Comparison of ENCODE assay signal across 11 mouse cellular contexts in genomic region chr16:34029790-34030189, GRCm38 (mm10).
A peak's percentile ranks its signal among the peaks of the same experiment; 100 is the strongest.
DNase-seq lines count a peak whose midpoint lies in the region; ATAC-seq lines count a peak whose summit lies in the region.
"Had no signal": no experiment of that assay in that cellular context is flagged by ENCODE, and none has a peak within 500 bp of the region (broad histone marks: within the 10 kb centered on the region; RNA-seq: fewer than 3 reads in every experiment).

No protein-coding gene starts in this region.

- peak; percentile 94 for DNase-seq in kidney, adult 11 months
- peak; percentile 54 to 62 for DNase-seq in heart, postnatal 10 days
- DNase-seq in kidney, postnatal 25 days, result peak; percentile 82 to 93
- DNase-seq in lung, postnatal 36 days, result peak; percentile 77
- DNase-seq in urinary bladder, adult 18-20 months (ENCODE audit: low spot score in 2 of 2), result no peak
- no peak for DNase-seq in layer of hippocampus, adult 9-11 months
- DNase-seq in right cerebral cortex, postnatal 10 days (ENCODE audit: low spot score in 2 of 2), result no peak

- no peaks in the 10 kb centered on the region for H3K9me3 ChIP-seq in kidney, embryonic 14.5 days (ENCODE audit: control insufficient read depth, low read length)
- H3K9me3 ChIP-seq: hindbrain, embryonic 12.5 days had no signal

- H3K9ac ChIP-seq in kidney, embryonic 14.5 days (ENCODE audit: low read depth, low read length), result no peak overlapping the region
- H3K9ac ChIP-seq: hindbrain, embryonic 12.5 days had no signal

- no peak overlapping the region for H3K4me3 ChIP-seq in kidney, embryonic 14.5 days (ENCODE audit: low read length)
- H3K4me3 ChIP-seq: hindbrain, embryonic 12.5 days had no signal

- no peak for ATAC-seq in kidney, embryonic 14.5 days (ENCODE audit: low FRiP score, low TSS enrichment)
- ATAC-seq: forebrain, embryonic 14.5 days; midbrain, embryonic 16.5 days had no signal

- WGBS in kidney, embryonic 14.5 days, result 68% methylated on average over 5 of the region's 5 CpGs

- no peak overlapping the region for H3K27ac ChIP-seq in kidney, embryonic 14.5 days (ENCODE audit: low read depth, low read length)
- H3K27ac ChIP-seq: hindbrain, embryonic 12.5 days had no signal

- peaks cover 17% of the 10 kb centered on the region for H3K36me3 ChIP-seq in kidney, embryonic 14.5 days (ENCODE audit: control insufficient read depth, insufficient read depth, low read length)

- H3K27me3 ChIP-seq in kidney, embryonic 14.5 days (ENCODE audit: control insufficient read depth, insufficient read depth, low read length), result no peaks in the 10 kb centered on the region
- H3K27me3 ChIP-seq: hindbrain, embryonic 12.5 days had no signal

- H3K4me2 ChIP-seq in kidney, embryonic 14.5 days (replicated peaks; ENCODE audit: low read depth, low read length), result no peak overlapping the region
- H3K4me2 ChIP-seq: hindbrain, embryonic 12.5 days had no signal

- peaks cover 2% of the 10 kb centered on the region; the same call in 1 of the 2 replicates for H3K4me1 ChIP-seq in kidney, embryonic 14.5 days (ENCODE audit: control insufficient read depth, insufficient read depth, low read length)
- H3K4me1 ChIP-seq: hindbrain, embryonic 12.5 days had no signal

- intact Hi-C loops in heart, postnatal 10 days (cut with DNase I), result loop anchor here (5.0 kb wide), 1 partner anchor 53 kb away; no protein-coding TSS in a partner anchor

Comparison
In these comparisons a context has a peak if more than half of its experiments do, and no peak if none do; other contexts are left out.
1. DNase-seq: peak in kidney, adult 11 months (single experiment), heart, postnatal 10 days (2 of 2), kidney, postnatal 25 days (2 of 2) and lung, postnatal 36 days (single experiment); none in urinary bladder, adult 18-20 months (0 of 2), layer of hippocampus, adult 9-11 months (single experiment) and right cerebral cortex, postnatal 10 days (0 of 2).